8 mouse cellular contexts compared by ENCODE assay signal in the genomic region with DNA sequence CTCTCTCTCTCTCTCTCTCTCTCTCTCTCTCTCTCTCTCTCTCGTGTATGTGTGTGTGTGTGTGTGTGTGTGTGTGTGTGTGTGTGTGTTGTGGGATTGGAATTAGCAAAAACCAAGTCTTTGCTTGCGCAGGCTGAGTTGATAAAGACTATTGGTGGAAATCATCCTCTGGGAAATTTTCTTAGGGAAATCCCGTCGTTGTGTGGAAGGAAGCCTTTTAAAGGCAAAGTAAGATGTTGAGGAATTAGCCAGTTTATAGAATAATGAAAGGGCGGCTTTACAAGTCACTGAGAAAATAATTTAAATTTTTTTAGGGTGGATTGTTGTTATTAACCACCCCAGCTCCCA. TPM values are rescaled to one million over a fixed set of nuclear protein-coding genes. Genes with fewer than 3 reads are reported as not detected.
DNase-seq lines count a peak whose midpoint lies in the region; ATAC-seq lines count a peak whose summit lies in the region.

No protein-coding gene starts in this region.

- no peaks in the 10 kb centered on the region for H3K27me3 ChIP-seq in limb, embryonic 12.5 days

- H3K4me1 ChIP-seq in limb, embryonic 12.5 days (replicated peaks): peaks cover 14% of the 10 kb centered on the region; the same call in 1 of the 2 replicates

- no peak for ATAC-seq in limb, embryonic 12.5 days (ENCODE audit: insufficient number of reproducible peaks, insufficient read depth, low FRiP score, low TSS enrichment, low read depth)
- ATAC-seq in monocyte, adult 5-6 weeks (replicated peaks; ENCODE audit: insufficient number of reproducible peaks, low FRiP score, low TSS enrichment, poor library complexity, severe bottlenecking): no peak

- peak overlapping the region; percentile 79 for H3K9ac ChIP-seq in limb, embryonic 12.5 days (replicated peaks)

- no peak overlapping the region for H3K27ac ChIP-seq in limb, embryonic 12.5 days

- no peaks in the 10 kb centered on the region for H3K9me3 ChIP-seq in limb, embryonic 12.5 days

- peak overlapping the region; percentile 69 for H3K4me3 ChIP-seq in limb, embryonic 12.5 days (replicated peaks)

- WGBS in limb, embryonic 12.5 days: 12% methylated on average over 4 of the region's 5 CpGs

- peak; percentile 54 to 61 for DNase-seq in cerebellum, postnatal 14 days
- DNase-seq in cerebellum, adult 9-11 months: no peak
- peak; percentile 22 for DNase-seq in CD4-positive helper T cell, adult 2 months (ENCODE audit: low read depth, low spot score)
- DNase-seq in heart, adult 8-10 months (ENCODE audit: low spot score): peak; percentile 47
- DNase-seq in skeletal muscle tissue, adult 2 months (ENCODE audit: low read depth, low spot score): peak; percentile 21
- no peak for DNase-seq in B cell, adult 2 months

- H3K4me2 ChIP-seq in limb, embryonic 12.5 days: peak overlapping the region; percentile 66

- H3K36me3 ChIP-seq in limb, embryonic 12.5 days: no peaks in the 10 kb centered on the region

RNA-seq across cellular contexts. Expression of a gene that starts 1.5 kb away (rescaled TPM):
- total RNA-seq in heart, adult 8-10 months (2022): 10 to 100 TPM; 21.4 to 45.5 (median 35.8) TPM
- polyA plus RNA-seq in limb, embryonic 12.5 days (2016; fragmentation: Nextera tagmentation; extraction: Ambion mirVana): 0.99 and 1.4 TPM in 2 replicates
- 78.4 to 91.2 TPM (median 81.3 TPM) in 3 replicates for total RNA-seq in monocyte, adult 5-6 weeks (2017)

RNA-seq across cellular contexts. Expression of a gene that starts 16.7 kb away (rescaled TPM):
- total RNA-seq in heart, adult 8-10 months (2022): 100 to 1,000 TPM; 388 to 412 (median 399) TPM
- polyA plus RNA-seq in limb, embryonic 12.5 days (2016; fragmentation: Nextera tagmentation; extraction: Ambion mirVana): 79.2 and 85.2 TPM in 2 replicates
- total RNA-seq in monocyte, adult 5-6 weeks (2017): 36.3 to 46.6 TPM (median 37.6 TPM) in 3 replicates

RNA-seq across cellular contexts. Expression of a gene that starts 29.8 kb away (rescaled TPM):
- 10 to 100 TPM in 1 of 4 experiments, 1 to 10 TPM in 3; 6.9 to 10.8 (median 8.9) TPM for total RNA-seq in heart, adult 8-10 months (2022)
- polyA plus RNA-seq in limb, embryonic 12.5 days (2016; fragmentation: Nextera tagmentation; extraction: Ambion mirVana): 14.1 and 15.5 TPM in 2 replicates
- 0.86 to 2.1 TPM (median 1.3 TPM) in 3 replicates for total RNA-seq in monocyte, adult 5-6 weeks (2017)

Comparison
In these comparisons a context has a peak if more than half of its experiments do, and no peak if none do; other contexts are left out.
1. DNase-seq: peak in cerebellum, postnatal 14 days (2 of 2), CD4-positive helper T cell, adult 2 months (single experiment), heart, adult 8-10 months (single experiment) and skeletal muscle tissue, adult 2 months (single experiment); none in cerebellum, adult 9-11 months (single experiment) and B cell, adult 2 months (0 of 2).